Mouse (Mus musculus) kidney, adult 11 months (tissue): ENCODE measurements around the gene Kpna6.
"Not testable (repeated sequence)": the region's sequence is repeated elsewhere in the genome, so short reads cannot be mapped to it uniquely, and the experiment has no call there.

Experiments
- DNase-seq: peaks from one replicate; pipeline ENCODE4 v3.0.0; 2022

The Kpna6 gene

GRCm38 (mm10) chr4:129672083-129672877, at the start of gene Kpna6:
Kpna6 (minus strand) TSS chr4:129672767.
- DNase-seq, result peak; percentile 85

DNA sequence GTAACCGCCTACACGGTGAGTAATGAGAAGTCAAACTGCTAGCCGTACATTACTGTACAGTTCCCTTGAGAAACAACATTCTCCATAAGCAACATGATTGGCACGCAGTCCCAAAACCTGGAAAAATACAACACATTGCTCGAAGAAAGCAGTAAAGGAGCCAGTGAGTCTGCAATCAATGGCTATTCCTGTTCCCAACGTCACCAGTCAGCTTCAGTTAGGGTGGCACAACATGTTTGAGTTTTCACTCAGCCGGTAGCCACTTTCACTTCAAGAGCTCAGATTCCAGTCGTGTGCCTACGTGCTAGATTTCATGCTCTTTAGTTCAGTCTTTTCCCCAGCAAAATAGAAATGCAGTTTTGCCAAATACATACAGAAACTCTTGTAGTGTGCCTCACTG, 43.7 kb upstream of the Kpna6 start:
- DNase-seq, result no peak

- DNase-seq, result no peak
These were observed 37.0 kb upstream of the Kpna6 start for GRCm38 (mm10) chr4:129709486-129710129.

- no peak for DNase-seq
These were observed 34.2 kb upstream of the Kpna6 start for GRCm38 (mm10) chr4:129706750-129707149.

DNA sequence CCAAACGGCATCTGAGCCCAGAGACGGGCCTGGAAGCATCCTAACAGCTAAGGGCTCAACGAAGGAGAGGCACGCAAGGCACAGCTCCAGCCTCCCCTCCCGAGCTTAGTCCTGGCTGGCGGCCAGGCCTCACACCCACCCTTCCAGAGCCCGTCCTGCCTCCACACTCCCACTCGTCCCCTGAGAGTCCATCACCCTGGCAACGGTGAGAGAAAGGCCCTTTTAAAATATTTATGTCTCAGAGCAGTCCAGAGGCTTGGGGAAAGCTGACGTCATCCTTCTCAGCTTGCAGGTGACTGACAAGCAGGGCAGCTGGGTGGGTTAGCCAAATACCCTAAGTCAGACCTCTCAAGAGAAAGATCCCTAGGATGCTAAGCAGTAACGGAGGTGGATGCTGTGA, 29.9 kb upstream of the Kpna6 start:
- DNase-seq, result no peak

- DNase-seq, result peak; percentile 74
These were observed 29.2 kb upstream of the Kpna6 start for GRCm38 (mm10) chr4:129701503-129702377.

- DNase-seq, result not testable (repeated sequence)
These were observed 28.1 kb upstream of the Kpna6 start for GRCm38 (mm10) chr4:129700661-129701060.

DNA sequence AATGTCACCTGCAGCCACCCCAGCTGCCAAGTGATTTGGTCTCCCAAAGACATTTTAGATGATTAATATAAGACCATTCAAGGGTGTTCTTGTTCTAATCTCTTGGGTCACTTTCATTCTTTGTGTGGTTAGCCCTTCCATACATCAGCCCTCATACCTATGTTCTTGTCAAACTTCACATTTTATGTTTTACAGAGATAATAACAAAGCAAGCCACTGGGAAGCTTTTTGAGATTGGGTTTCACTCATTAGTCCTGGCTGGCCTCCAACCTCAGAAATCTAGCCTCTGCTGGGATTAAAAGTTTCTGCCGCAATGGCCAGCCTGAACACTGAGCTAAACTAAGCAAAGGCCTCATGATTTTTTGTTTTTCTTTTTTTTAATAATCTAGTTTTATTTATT, 27.6 kb upstream of the Kpna6 start:
- DNase-seq, result no peak

GRCm38 (mm10) chr4:129697191-129697590, 24.6 kb upstream of the Kpna6 start:
- DNase-seq, result no peak

GRCm38 (mm10) chr4:129696158-129696985, 23.8 kb upstream of the Kpna6 start, which contains the start of gene Tmem39b:
Tmem39b (minus strand) TSS chr4:129696838.
- peak; percentile 91 for DNase-seq

DNA sequence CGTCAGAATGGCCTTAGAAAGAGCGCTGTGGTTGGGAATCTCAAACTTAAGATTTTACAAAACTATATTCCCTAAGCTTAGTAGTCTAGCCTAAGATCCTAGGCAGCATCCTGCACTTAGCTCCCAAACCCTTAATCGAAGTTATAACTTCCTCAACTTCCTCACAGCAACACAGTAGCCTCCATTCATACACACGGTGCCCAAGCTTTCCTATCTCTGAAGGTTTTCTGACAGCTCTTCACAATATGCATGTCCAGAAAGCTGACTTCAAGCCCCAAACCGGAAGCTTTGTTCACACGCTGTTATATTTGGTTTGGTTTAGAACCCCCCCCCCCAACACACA, 23.2 kb upstream of the Kpna6 start:
- no peak for DNase-seq

- peak; percentile 61 for DNase-seq
These were observed 12.0 kb upstream of the Kpna6 start for GRCm38 (mm10) chr4:129684531-129684930.

DNA sequence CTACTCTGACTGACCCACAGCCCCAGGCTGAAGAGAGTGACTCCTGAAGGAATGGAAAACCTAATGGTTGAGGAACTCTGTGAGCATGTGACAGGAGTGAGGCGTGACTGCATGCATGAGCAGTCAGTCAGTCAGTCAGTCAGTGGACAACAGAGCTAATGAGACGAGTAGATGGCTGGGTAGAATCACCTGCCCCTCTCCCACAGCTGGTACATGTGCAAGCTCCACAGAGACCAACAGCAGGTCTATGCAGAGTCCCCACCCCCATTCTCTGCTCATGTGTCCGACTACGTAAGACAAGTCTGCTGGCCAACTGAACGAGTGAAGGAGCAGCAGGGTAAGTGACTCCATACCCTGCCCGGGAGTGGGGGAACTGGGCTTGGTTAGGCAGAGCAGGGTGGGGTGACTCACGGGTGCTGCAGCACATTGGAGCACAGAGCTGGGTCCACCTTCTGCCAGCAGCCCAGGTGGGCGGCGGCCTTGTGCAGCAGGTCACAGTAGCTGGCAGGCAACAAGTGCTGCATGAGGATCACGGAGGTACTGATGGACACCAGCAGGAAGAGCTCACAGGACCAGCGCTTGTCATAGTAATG, 11.4 kb upstream of the Kpna6 start:
- DNase-seq, result peak; percentile 91

GRCm38 (mm10) chr4:129681837-129682236, 9.3 kb upstream of the Kpna6 start:
- no peak for DNase-seq

DNA sequence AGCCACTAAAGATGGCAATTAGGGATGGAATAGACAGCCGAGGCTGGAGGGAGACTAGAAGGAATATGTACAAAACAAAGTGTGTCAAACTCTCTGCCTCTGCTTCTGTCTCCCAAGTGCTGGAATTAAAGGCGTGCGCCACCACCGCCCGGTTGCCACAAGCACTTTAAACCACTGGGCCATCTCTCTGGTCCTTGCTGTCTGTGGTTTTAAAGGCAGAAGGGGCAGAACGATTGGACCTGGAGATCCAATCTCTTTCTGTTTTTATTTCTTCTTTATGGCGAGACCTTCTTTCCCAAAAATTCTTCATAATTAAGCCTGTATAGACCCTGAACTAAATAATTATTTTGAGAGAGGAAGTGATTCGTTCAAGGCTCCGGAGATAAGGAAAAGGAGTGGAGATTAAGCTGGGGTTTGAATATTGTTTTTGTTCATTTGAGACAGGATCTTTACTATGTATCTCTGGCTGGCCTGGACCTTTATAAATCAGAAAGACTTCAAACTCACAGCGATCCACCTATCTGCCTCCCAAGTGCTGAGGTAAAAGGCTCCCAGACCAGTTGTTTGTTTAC, 397 bp upstream of the Kpna6 start:
- no peak for DNase-seq

DNA sequence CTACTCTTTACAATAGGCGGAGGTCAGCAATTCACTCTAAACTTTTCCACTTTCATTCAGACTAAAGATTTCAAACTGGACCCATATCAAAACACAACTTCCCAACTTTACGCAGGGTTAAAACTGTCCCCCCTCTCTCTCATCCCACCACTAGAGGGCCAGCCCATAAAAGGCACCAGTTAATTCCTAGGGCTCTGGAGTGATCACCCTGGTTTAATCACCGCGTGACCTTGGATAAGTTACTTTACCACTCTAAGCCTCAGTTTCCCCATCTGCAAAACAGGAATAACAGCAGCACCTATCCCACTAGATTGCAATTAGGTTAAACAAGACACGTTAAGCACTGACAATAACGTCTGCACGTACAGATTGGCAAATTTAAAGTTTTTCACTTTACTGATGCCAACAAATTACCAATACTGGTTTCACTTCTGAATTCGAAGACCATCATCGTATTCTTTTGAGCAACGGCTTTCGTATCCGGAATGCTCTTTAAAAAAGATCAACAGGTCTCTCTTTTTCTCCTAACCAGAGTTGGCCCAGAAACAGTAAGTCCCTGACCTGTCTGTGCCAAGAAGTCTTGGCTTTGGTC, 980 bp downstream of the Kpna6 start:
- peak; percentile 49 for DNase-seq

GRCm38 (mm10) chr4:129662255-129662813, 10.2 kb downstream of the Kpna6 start:
- no peak for DNase-seq

DNA sequence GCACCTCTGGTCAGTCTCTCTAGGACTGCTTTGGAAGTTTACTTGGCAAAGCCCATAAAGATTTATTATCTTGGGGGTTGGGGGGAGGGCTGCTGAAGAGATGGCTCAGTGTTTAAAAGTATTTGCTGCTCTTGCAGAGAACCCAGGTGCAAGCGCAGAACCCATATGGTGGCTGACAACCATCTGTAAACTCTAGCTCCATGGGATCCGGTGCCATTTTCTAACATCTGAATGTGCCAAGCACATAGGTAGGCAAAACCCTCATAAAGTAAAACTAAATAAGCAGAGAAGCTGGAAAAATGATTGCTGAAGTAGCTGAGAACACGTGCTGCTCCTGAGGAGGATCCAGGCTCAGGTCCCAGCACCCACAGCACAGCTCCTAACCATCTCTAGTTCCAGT, 11.0 kb downstream of the Kpna6 start:
- DNase-seq, result no peak

DNA sequence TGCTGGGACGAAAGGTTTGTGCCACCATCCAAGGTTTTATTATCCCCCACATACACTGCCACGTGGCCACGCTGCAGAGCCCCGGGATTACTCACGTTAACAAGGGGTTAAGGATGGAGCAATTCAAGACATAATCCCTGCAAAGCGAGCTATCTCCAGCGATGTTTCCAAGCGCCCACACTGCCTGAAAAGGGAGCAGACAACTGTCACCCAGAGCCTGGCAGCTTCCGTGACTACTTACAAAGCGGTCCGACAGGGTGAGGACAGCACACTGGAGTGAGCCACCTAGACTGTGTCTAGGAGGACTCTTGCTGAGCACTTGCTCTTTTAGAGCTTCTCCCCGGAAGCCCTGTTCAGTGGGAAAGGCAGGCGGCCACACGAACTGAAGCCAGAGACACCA, 17.8 kb downstream of the Kpna6 start:
- DNase-seq, result no peak

GRCm38 (mm10) chr4:129650359-129650758, 22.2 kb downstream of the Kpna6 start:
- no peak for DNase-seq

DNA sequence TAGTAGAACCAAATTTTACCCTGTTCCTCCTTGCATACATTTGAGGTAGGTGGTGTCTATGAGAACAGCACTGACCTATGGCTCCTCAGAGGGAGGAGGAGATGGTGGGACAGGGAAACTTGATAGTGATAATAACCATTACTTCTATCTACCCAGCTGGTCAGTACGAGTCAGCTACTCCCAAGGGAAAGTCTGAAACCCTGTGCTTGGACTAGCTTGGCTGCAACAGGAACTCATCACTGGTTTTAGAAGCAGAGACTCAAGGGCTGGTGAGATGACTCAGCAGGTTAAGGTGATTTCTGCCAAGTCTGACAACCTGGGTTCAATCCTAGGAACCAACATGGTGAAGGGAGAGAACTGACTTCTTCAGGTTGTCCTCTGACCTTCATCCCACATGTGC, 23.9 kb downstream of the Kpna6 start:
- DNase-seq, result no peak
